Mouse (Mus musculus): ENCODE data around the gene Sergef.
A peak's percentile ranks its signal among the peaks of the same experiment; 100 is the strongest.
"Not testable (repeated sequence)": the region's sequence is repeated elsewhere in the genome, so short reads cannot be mapped to it uniquely, and the experiment has no call there.

The Sergef gene

GRCm38 (mm10) chr7:46639692-46640031 lies at the start of gene Sergef:
TSS of gene Sergef (minus strand) at chr7:46639807.
- DNase-seq (ENCODE audit: low spot score), result no peak

- DNase-seq (ENCODE audit: low spot score), result no peak
These were observed 47.2 kb upstream of the Sergef start for GRCm38 (mm10) chr7:46686827-46687226.

- no peak for DNase-seq (ENCODE audit: low spot score)
These were observed 41.1 kb upstream of the Sergef start for GRCm38 (mm10) chr7:46680732-46681131.

- not testable (repeated sequence) for DNase-seq (ENCODE audit: low spot score)
These were observed 39.4 kb upstream of the Sergef start for GRCm38 (mm10) chr7:46679044-46679443.

- no peak for DNase-seq (ENCODE audit: low spot score)
These were observed 38.8 kb upstream of the Sergef start for GRCm38 (mm10) chr7:46678417-46678816.

- DNase-seq (ENCODE audit: low spot score), result no peak
These were observed 37.3 kb upstream of the Sergef start for GRCm38 (mm10) chr7:46676808-46677360.

- no peak for DNase-seq (ENCODE audit: low spot score)
These were observed 36.3 kb upstream of the Sergef start for GRCm38 (mm10) chr7:46675886-46676285.

GRCm38 (mm10) chr7:46675061-46675460 lies 35.5 kb upstream of the Sergef start:
- peak; percentile 43 for DNase-seq (ENCODE audit: low spot score)

GRCm38 (mm10) chr7:46672160-46672672 lies 32.6 kb upstream of the Sergef start, which contains the start of gene Tph1:
TSS of gene Tph1 (minus strand) at chr7:46672537.
- no peak for DNase-seq (ENCODE audit: low spot score)

GRCm38 (mm10) chr7:46667256-46667655 lies 27.6 kb upstream of the Sergef start:
- no peak for DNase-seq (ENCODE audit: low spot score)

GRCm38 (mm10) chr7:46665236-46665635 lies 25.6 kb upstream of the Sergef start:
- no peak for DNase-seq (ENCODE audit: low spot score)

GRCm38 (mm10) chr7:46661591-46662090 lies 22.0 kb upstream of the Sergef start:
- no peak for DNase-seq (ENCODE audit: low spot score)

- no peak for DNase-seq (ENCODE audit: low spot score)
These were observed 12.7 kb upstream of the Sergef start for GRCm38 (mm10) chr7:46652279-46652678.

- DNase-seq (ENCODE audit: low spot score), result not testable (repeated sequence)
These were observed 10.6 kb upstream of the Sergef start for GRCm38 (mm10) chr7:46650231-46650630.

GRCm38 (mm10) chr7:46648431-46649140 lies 9.0 kb upstream of the Sergef start:
- no peak for DNase-seq (ENCODE audit: low spot score)

GRCm38 (mm10) chr7:46643172-46643571 lies 3.6 kb upstream of the Sergef start:
- no peak for DNase-seq (ENCODE audit: low spot score)

- DNase-seq (ENCODE audit: low spot score), result no peak
These were observed 455 bp upstream of the Sergef start for GRCm38 (mm10) chr7:46640062-46640461.

- no peak for DNase-seq (ENCODE audit: low spot score)
These were observed 517 bp downstream of the Sergef start for GRCm38 (mm10) chr7:46638889-46639691.

GRCm38 (mm10) chr7:46628375-46628975 lies 11.1 kb downstream of the Sergef start:
- no peak for DNase-seq (ENCODE audit: low spot score)

- DNase-seq (ENCODE audit: low spot score), result no peak
These were observed 15.6 kb downstream of the Sergef start for GRCm38 (mm10) chr7:46623979-46624378.

GRCm38 (mm10) chr7:46618416-46619110 lies 21.0 kb downstream of the Sergef start:
- no peak for DNase-seq (ENCODE audit: low spot score)

Measured in layer of hippocampus, adult 9-10 months (tissue).